Mouse (Mus musculus) megakaryocyte, embryonic 14.5 days (primary cell): ENCODE measurements around the gene Olfr44. TPM values are rescaled to one million over a fixed set of nuclear protein-coding genes. Genes with fewer than 3 reads are reported as not detected.

Experiments used
- H3K27me3 ChIP-seq: replicated peaks from 2 replicates; pipeline ENCODE3; 2012; ENCODE audit warnings: inconsistent platforms
- H3K36me3 ChIP-seq: replicated peaks from 2 replicates; pipeline ENCODE3; 2012; ENCODE audit warnings: low read length, inconsistent platforms, mixed read lengths
- H3K4me1 ChIP-seq: 2 replicates; pipeline ENCODE4 v1.6.1; 2012; ENCODE audit warnings: inconsistent platforms
- H3K4me3 ChIP-seq: replicated peaks from 2 replicates; pipeline ENCODE3; 2012; ENCODE audit warnings: moderate library complexity, mild to moderate bottlenecking, inconsistent platforms
- H3K9me3 ChIP-seq: 2 replicates; pipeline ENCODE4 v1.6.1; 2012; ENCODE audit warnings: inconsistent platforms
- FLI1 ChIP-seq: IDR thresholded peaks from 2 replicates; pipeline ENCODE4 v1.6.1; 2012; ENCODE audit warnings: low read length, inconsistent platforms, mixed read lengths
- GATA1 ChIP-seq: IDR thresholded peaks from 3 replicates; pipeline ENCODE4 v1.6.1; 2012; ENCODE audit warnings: mixed read lengths, low read length, inconsistent platforms, borderline replicate concordance
- polyA plus RNA-seq: library from polyadenylated mRNA; stranded (reverse); fragments of >175 nt; gene quantifications from 2 replicates; pipeline ENCODE4 v1.2.3, GENCODE M21; 2012; ENCODE audit warnings: low replicate concordance; ENCODE audit not compliant: insufficient read depth

Olfr44 gene
- not detected in 2 replicates for polyA plus RNA-seq

DNA sequence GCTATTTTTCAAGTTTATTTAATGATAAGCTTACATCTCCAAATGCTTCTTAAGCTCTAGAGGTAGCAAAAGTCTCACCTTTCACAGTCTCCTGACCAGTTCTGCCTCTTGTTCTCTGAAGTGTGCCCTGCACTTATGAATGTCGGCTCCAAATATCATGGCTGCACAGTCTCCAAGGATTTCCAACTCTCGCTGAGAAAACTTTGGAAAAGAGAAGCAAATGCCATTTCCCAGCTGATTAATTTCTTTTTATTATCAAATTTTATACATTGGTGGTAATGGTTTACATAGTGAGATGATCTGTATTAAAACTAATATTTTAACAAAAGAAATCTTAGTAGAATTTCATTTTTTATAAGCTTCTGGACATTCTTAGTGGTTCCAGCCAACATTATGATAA is at the start of gene Olfr44:
TSS of gene Olfr44 (minus strand) at position 101 of the 400 bp plus-strand sequence.
- no peaks in the 10 kb centered on the region for H3K9me3 ChIP-seq
- H3K36me3 ChIP-seq: no peaks in the 10 kb centered on the region
- H3K4me1 ChIP-seq: no peaks in the 10 kb centered on the region
- no peaks in the 10 kb centered on the region for H3K27me3 ChIP-seq
- no peak within 1 kb of the TSS for H3K4me3 ChIP-seq
- TF ChIP-seq FLI1 (no peak), GATA1 (no peak)

DNA sequence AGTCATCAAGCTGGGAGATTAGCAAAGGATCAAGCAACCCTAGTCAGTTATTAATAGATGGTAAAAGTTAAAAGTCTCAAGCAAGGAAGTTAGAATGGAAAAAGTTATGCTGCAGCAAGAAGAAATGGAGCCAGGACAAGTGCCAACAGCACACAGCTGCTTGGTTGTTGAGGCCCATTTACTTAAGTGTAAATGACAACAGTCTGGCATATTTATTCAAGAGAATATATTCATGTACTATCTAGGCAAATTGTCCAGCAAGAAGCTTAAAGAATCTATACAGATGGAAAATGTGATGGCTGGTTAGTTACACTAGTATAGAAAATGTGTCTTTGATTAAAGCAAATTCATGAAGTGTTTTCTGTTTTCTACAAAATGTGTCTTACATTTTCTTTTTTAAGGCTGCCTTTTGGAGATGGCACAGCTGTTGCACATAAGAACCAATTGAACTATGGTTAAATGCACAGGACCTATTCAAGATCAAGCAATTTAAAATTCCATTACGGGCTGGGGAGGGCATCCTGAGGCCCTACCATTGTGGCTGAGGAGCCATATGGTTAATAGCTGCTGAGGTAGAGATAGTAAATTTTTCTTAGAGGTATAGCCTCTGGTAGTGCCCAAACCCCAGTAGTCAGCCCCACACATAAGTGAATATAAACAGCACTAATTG is 30.0 kb upstream of the Olfr44 start:
- no peaks in the 10 kb centered on the region for H3K27me3 ChIP-seq
- H3K4me1 ChIP-seq: no peaks in the 10 kb centered on the region
- TF ChIP-seq FLI1 (no peak), GATA1 (no peak)
- H3K36me3 ChIP-seq: no peaks in the 10 kb centered on the region
- H3K9me3 ChIP-seq: no peaks in the 10 kb centered on the region
- H3K4me3 ChIP-seq: no peak overlapping the region

DNA sequence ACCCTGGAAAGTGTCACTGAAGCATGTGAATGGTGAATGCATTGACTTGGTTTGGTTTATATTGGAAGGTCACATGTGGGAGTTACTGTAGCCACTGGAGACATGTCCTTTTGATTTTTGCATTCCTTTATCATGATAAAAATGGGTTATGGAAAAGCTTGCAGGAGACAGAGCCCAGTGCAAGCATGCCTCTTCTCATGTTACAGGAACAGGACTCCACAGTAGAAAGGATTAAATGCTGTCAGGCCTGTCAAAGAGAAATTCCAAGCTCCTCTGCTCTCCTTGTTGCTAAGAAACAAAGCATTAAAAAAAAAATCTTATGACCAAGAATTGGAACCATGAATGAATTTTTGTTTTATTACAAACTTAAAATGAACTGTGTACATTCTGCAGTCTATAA is 24.8 kb upstream of the Olfr44 start:
- Histone ChIP-seq H3K9me3 (no peaks in the 10 kb centered on the region), H3K27me3 (no peaks in the 10 kb centered on the region), H3K36me3 (no peaks in the 10 kb centered on the region), H3K4me1 (no peaks in the 10 kb centered on the region), H3K4me3 (no peak overlapping the region)
- no peak for TF ChIP-seq FLI1
- TF ChIP-seq GATA1: no peak

DNA sequence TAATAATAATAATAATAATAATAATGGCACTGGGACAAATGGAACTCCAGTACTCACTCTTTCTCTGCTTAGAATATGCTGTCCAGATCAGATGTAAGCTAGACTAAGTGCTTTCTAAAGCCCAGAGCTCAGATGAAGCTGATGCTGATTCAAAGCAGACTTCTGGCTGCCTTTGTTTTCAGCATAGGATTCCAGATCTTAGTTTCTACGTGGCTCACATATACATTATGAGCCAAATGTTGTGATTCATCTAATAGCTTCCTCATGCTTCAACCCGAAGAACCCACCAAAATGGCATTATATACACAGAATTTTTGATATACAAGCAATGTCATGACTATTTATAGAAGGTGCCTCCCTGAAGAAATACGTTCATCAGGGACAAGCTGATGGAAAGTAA is 21.7 kb upstream of the Olfr44 start, which contains the start of gene Olfr957:
TSS of gene Olfr957 (minus strand) at position 279 of the 400 bp plus-strand sequence.
- no peaks in the 10 kb centered on the region for H3K4me1 ChIP-seq
- TF ChIP-seq GATA1 (no peak), FLI1 (no peak)
- H3K36me3 ChIP-seq: no peaks in the 10 kb centered on the region
- H3K27me3 ChIP-seq: no peaks in the 10 kb centered on the region
- no peaks in the 10 kb centered on the region for H3K9me3 ChIP-seq
- no peak within 1 kb of the TSS for H3K4me3 ChIP-seq

DNA sequence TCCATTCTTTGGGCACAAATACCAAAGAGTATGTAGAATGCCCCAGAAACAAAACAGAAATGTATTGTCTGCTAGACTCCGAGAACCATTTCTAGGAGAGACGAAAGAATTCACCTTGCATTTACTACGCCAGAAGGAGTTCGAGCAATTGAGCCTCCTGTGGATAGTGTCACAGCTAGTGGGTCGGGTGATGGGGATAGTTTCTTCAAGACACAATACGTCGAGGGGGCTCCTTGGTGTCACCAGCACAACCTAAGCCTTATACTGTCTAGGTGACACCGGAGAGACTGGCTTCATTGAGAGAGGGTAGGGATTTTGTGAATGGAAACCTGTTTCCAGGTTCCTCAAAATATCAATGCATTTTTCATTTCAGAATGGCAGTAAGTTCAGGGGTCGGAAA is 15.6 kb upstream of the Olfr44 start:
- Histone ChIP-seq H3K36me3 (no peaks in the 10 kb centered on the region), H3K9me3 (no peaks in the 10 kb centered on the region), H3K27me3 (no peaks in the 10 kb centered on the region), H3K4me3 (no peak overlapping the region), H3K4me1 (no peaks in the 10 kb centered on the region)
- TF ChIP-seq GATA1 (no peak), FLI1 (no peak)

DNA sequence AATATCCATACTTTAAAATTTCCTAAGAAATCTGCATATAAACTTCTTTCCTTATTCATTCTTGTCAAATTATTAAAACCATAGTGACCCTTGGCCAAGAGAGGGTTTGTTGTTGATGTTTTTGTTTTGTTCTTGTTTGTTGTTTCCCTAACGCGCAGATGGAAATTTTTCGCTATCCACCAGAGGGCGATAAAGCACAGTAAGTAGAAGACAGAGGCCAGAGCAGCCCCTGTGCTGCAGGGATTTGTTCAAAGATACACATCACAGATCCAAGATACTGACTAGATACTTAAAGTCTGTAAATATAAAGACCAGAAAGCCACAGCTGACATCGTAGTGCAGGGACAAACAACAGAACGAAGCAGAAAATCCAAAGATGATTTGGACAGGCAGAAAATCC is 15.2 kb upstream of the Olfr44 start:
- no peaks in the 10 kb centered on the region for H3K36me3 ChIP-seq
- no peaks in the 10 kb centered on the region for H3K27me3 ChIP-seq
- no peak for TF ChIP-seq FLI1
- no peaks in the 10 kb centered on the region for H3K4me1 ChIP-seq
- no peaks in the 10 kb centered on the region for H3K9me3 ChIP-seq
- H3K4me3 ChIP-seq: no peak overlapping the region

DNA sequence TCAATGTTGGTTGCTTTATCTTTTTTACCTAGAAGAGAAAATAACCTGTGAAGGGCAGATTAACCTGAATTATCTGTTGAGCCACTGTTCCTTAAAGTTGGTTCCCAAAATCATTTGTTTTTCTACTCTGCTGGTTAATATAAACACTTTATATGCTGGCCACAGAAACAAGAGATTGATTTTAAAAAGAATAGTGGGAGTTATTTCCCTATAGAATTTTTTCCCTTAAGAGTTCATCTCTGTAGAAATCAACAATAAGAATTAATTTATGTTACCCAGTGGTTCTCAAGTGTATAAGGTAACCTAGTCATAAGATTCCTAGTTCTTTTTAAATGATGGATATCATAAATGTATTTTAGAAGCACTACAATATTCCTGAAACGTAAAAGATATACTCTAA is 22.0 kb downstream of the Olfr44 start, which contains the start of gene Olfr955:
TSS of gene Olfr955 (minus strand) at position 101 of the 400 bp plus-strand sequence.
- TF ChIP-seq FLI1 (no peak), GATA1 (no peak)
- no peaks in the 10 kb centered on the region for H3K4me1 ChIP-seq
- H3K9me3 ChIP-seq: no peaks in the 10 kb centered on the region
- no peak within 1 kb of the TSS for H3K4me3 ChIP-seq
- no peaks in the 10 kb centered on the region for H3K36me3 ChIP-seq
- H3K27me3 ChIP-seq: no peaks in the 10 kb centered on the region

DNA sequence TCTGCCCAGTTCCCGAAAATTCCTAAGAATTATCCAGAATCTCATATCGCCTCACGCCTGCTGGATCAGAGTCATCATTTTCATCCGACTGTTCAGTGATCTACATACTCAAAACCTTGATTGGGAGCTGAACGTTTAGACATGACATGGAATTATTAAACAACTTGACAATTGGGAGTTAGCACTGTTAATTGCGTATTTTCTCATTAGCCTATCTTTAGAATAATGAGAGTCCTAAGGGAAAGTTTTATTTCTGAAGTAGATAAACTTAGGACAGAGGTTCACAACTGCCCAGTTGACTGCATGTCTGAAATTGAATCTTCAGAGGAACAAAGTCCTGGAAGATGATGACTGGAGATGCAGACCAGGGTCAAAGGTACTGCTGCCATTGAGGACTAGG is 37.4 kb downstream of the Olfr44 start, which contains the start of gene Olfr954:
TSS of gene Olfr954 (plus strand) at position 301 of the 400 bp plus-strand sequence.
- H3K36me3 ChIP-seq: no peaks in the 10 kb centered on the region
- no peaks in the 10 kb centered on the region for H3K4me1 ChIP-seq
- H3K4me3 ChIP-seq: no peak within 1 kb of the TSS
- no peak for TF ChIP-seq FLI1
- H3K27me3 ChIP-seq: no peaks in the 10 kb centered on the region
- no peaks in the 10 kb centered on the region for H3K9me3 ChIP-seq

Other genes with a start within 250 kb of the Olfr44 start
- gene Olfr1537, start 244.0 kb downstream of the Olfr44 start, polyA plus RNA-seq: not detected in 2 replicates
- gene Olfr945, start 217.2 kb downstream of the Olfr44 start, polyA plus RNA-seq: not detected in 2 replicates
- not detected in 2 replicates for gene Olfr948, start 167.9 kb downstream of the Olfr44 start, polyA plus RNA-seq
- gene Olfr951, start 106.6 kb downstream of the Olfr44 start, polyA plus RNA-seq: not detected in 2 replicates
- not detected in 2 replicates for gene Olfr952, start 66.8 kb downstream of the Olfr44 start, polyA plus RNA-seq
- 0.04 TPM in 1 of 2 replicates, not detected in the other for gene Olfr954, start 37.3 kb downstream of the Olfr44 start, polyA plus RNA-seq
- not detected in 2 replicates for gene Olfr955, start 22.1 kb downstream of the Olfr44 start, polyA plus RNA-seq
- not detected in 2 replicates for gene Olfr957, start 21.8 kb upstream of the Olfr44 start, polyA plus RNA-seq
- gene Olfr958, start 60.1 kb upstream of the Olfr44 start, polyA plus RNA-seq: not detected in 2 replicates
- gene Olfr959, start 81.6 kb upstream of the Olfr44 start, polyA plus RNA-seq: not detected in 2 replicates
- gene AW551984, start 110.4 kb upstream of the Olfr44 start, polyA plus RNA-seq: 0.17 TPM in 1 of 2 replicates, not detected in the other
- not detected in 2 replicates for gene Olfr148, start 116.7 kb upstream of the Olfr44 start, polyA plus RNA-seq
- gene Olfr960, start 127.4 kb upstream of the Olfr44 start, polyA plus RNA-seq: not detected in 2 replicates
- not detected in 2 replicates for gene Olfr961, start 151.1 kb upstream of the Olfr44 start, polyA plus RNA-seq
- not detected in 2 replicates for gene Olfr963, start 173.2 kb upstream of the Olfr44 start, polyA plus RNA-seq
- gene Olfr149, start 213.1 kb upstream of the Olfr44 start, polyA plus RNA-seq: not detected in 2 replicates
- not detected in 2 replicates for gene Olfr965, start 217.4 kb upstream of the Olfr44 start, polyA plus RNA-seq
- gene Olfr150, start 237.0 kb upstream of the Olfr44 start, polyA plus RNA-seq: not detected in 2 replicates